Mouse (Mus musculus) bone marrow macrophage, adult 2 months (primary cell): Measurements from ENCODE around the gene Gdap1l1. TPM values are rescaled to one million over a fixed set of nuclear protein-coding genes. Genes with fewer than 3 reads are reported as not detected.

Source experiments
- H3K27ac ChIP-seq: 2 replicates; pipeline ENCODE4 v1.5.1; 2012; ENCODE audit warnings: low read depth, low read length; ENCODE audit not compliant: insufficient read depth
- H3K4me1 ChIP-seq: 2 replicates; pipeline ENCODE4 v1.6.1; 2012; ENCODE audit warnings: low read length; ENCODE audit not compliant: control insufficient read depth, insufficient read depth
- H3K4me3 ChIP-seq: 2 replicates; pipeline ENCODE4 v1.5.1; 2012; ENCODE audit warnings: mild to moderate bottlenecking, low read length, moderate library complexity; ENCODE audit not compliant: insufficient read depth
- CTCF ChIP-seq: IDR thresholded peaks from 2 replicates; pipeline ENCODE4 v1.5.1; 2012; ENCODE audit warnings: low read depth, mild to moderate bottlenecking, low read length, moderate library complexity
- POLR2A ChIP-seq: IDR thresholded peaks from 2 replicates; pipeline ENCODE4 v1.6.1; 2012; ENCODE audit warnings: mild to moderate bottlenecking, low read depth, low read length, borderline replicate concordance
- polyA plus RNA-seq: library from polyadenylated mRNA; stranded (reverse); fragments of >200 nt; gene quantifications from 2 replicates; pipeline ENCODE4 v1.2.4, GENCODE M21; 2012; ENCODE audit not compliant: missing spikeins, insufficient read depth, insufficient read length

Gdap1l1 gene
- 0.63 and 0.89 TPM in 2 replicates for polyA plus RNA-seq

- peaks cover 22% of the 10 kb centered on the region for H3K4me1 ChIP-seq
Measured at GRCm38 (mm10) chr2:163438246-163438618, at the start of gene Gdap1l1. Gene Gdap1l1 (plus strand): TSS chr2:163438476.

GRCm38 (mm10) chr2:163392436-163392835, 45.8 kb upstream of the Gdap1l1 start:
- Histone ChIP-seq H3K4me1 (no peaks in the 10 kb centered on the region), H3K4me3 (no peak overlapping the region), H3K27ac (no peak overlapping the region)
- no peak for TF ChIP-seq POLR2A
- TF ChIP-seq CTCF = no peak

More at GRCm38 (mm10) chr2:163438246-163438618, at the start of gene Gdap1l1:
- Histone ChIP-seq H3K27ac (no peak within 1 kb of the TSS), H3K4me3 (peak within 1 kb of the TSS; percentile 44)
- TF ChIP-seq POLR2A = no peak
- TF ChIP-seq CTCF = no peak

- H3K4me3 ChIP-seq = no peak overlapping the region
- H3K27ac ChIP-seq = no peak overlapping the region
- no peak for TF ChIP-seq POLR2A
- no peak for TF ChIP-seq CTCF
- H3K4me1 ChIP-seq = no peaks in the 10 kb centered on the region
Measured at GRCm38 (mm10) chr2:163393241-163393640, 45.0 kb upstream of the Gdap1l1 start.

- H3K4me3 ChIP-seq = no peak overlapping the region
- no peak overlapping the region for H3K27ac ChIP-seq
- no peaks in the 10 kb centered on the region for H3K4me1 ChIP-seq
- TF ChIP-seq CTCF (no peak), POLR2A (no peak)
Measured at GRCm38 (mm10) chr2:163393976-163394375, 44.3 kb upstream of the Gdap1l1 start.

GRCm38 (mm10) chr2:163394977-163395376, 43.3 kb upstream of the Gdap1l1 start:
- Histone ChIP-seq H3K27ac (no peak overlapping the region), H3K4me3 (no peak overlapping the region), H3K4me1 (no peaks in the 10 kb centered on the region)
- TF ChIP-seq CTCF (no peak), POLR2A (no peak)

- H3K27ac ChIP-seq = no peak overlapping the region
- TF ChIP-seq POLR2A (no peak), CTCF (no peak)
- no peak overlapping the region for H3K4me3 ChIP-seq
- no peaks in the 10 kb centered on the region for H3K4me1 ChIP-seq
Measured at GRCm38 (mm10) chr2:163397071-163397470, 41.2 kb upstream of the Gdap1l1 start.

GRCm38 (mm10) chr2:163397905-163398304, 40.4 kb upstream of the Gdap1l1 start, which contains the start of gene Jph2:
Gene Jph2 (minus strand): TSS chr2:163397993.
- Histone ChIP-seq H3K4me1 (no peaks in the 10 kb centered on the region), H3K27ac (no peak within 1 kb of the TSS), H3K4me3 (no peak within 1 kb of the TSS)
- TF ChIP-seq POLR2A (no peak), CTCF (no peak)

GRCm38 (mm10) chr2:163398770-163399169, 39.5 kb upstream of the Gdap1l1 start:
- TF ChIP-seq POLR2A (no peak), CTCF (no peak)
- no peak overlapping the region for H3K27ac ChIP-seq
- no peak overlapping the region for H3K4me3 ChIP-seq
- H3K4me1 ChIP-seq = no peaks in the 10 kb centered on the region

- Histone ChIP-seq H3K4me3 (no peak overlapping the region), H3K4me1 (no peaks in the 10 kb centered on the region), H3K27ac (no peak overlapping the region)
- TF ChIP-seq CTCF = no peak
- TF ChIP-seq POLR2A = no peak
Measured at GRCm38 (mm10) chr2:163399222-163399621, 39.1 kb upstream of the Gdap1l1 start.

GRCm38 (mm10) chr2:163401221-163401620, 37.1 kb upstream of the Gdap1l1 start:
- Histone ChIP-seq H3K4me3 (no peak overlapping the region), H3K27ac (no peak overlapping the region), H3K4me1 (no peaks in the 10 kb centered on the region)
- TF ChIP-seq POLR2A = no peak
- no peak; the same call in 1 of the 2 replicates for TF ChIP-seq CTCF

- TF ChIP-seq CTCF = no peak
- no peak for TF ChIP-seq POLR2A
- no peak overlapping the region for H3K27ac ChIP-seq
- H3K4me3 ChIP-seq = no peak overlapping the region
- H3K4me1 ChIP-seq = no peaks in the 10 kb centered on the region
Measured at GRCm38 (mm10) chr2:163404037-163404815, 34.0 kb upstream of the Gdap1l1 start.
